Mouse (Mus musculus) heart, postnatal 0 days (tissue): ENCODE results near the gene Mbd6.

Experiments
- CTCF ChIP-seq: IDR thresholded peaks from 2 replicates; pipeline ENCODE4 v1.5.1; 2016; ENCODE audit warnings: antibody characterized with exemption, control low read depth, low read depth
- EP300 ChIP-seq: IDR thresholded peaks from 2 replicates; pipeline ENCODE4 v1.6.1; 2016; ENCODE audit warnings: antibody characterized with exemption, low read depth

- TF ChIP-seq CTCF (no peak), EP300 (no peak)
These were observed 903 bp downstream of the Mbd6 start for GRCm38 (mm10) chr10:127287936-127288293.
